Mouse (Mus musculus) liver, adult 2 months (tissue): ENCODE data around the gene Lrrc71.

Source experiments
- CTCF ChIP-seq: fragments of 200-500 bp; IDR thresholded peaks from 2 replicates; pipeline ENCODE4 v1.5.1; 2011; ENCODE audit warnings: low read depth, low read length, control low read depth
- POLR2A ChIP-seq: fragments of 200-500 bp; IDR thresholded peaks from 2 replicates; pipeline ENCODE4 v1.6.1; 2011; ENCODE audit warnings: low read length, control low read depth; ENCODE audit not compliant: insufficient read depth; ENCODE audit errors: extremely low read depth

- TF ChIP-seq CTCF (no peak), POLR2A (no peak)
Measured at GRCm38 (mm10) chr3:87769506-87769905, 21.1 kb upstream of the Lrrc71 start.
